Mouse (Mus musculus): Measurements from ENCODE around the gene Ajuba.

Gene Ajuba

GRCm38 (mm10) chr14:54538580-54538979 is 38.8 kb downstream of the Ajuba start:
- no peak for DNase-seq

- DNase-seq = peak; percentile 69 to 87
These were observed 48.8 kb downstream of the Ajuba start for GRCm38 (mm10) chr14:54528446-54529111.

- no peak for DNase-seq
These were observed 49.4 kb downstream of the Ajuba start for GRCm38 (mm10) chr14:54528007-54528393.

- no peak for DNase-seq
These were observed 49.9 kb downstream of the Ajuba start for GRCm38 (mm10) chr14:54527227-54528006.

GRCm38 (mm10) chr14:54523600-54523999 is 53.8 kb downstream of the Ajuba start:
- no peak for DNase-seq

All from kidney, adult 8-10 months (tissue).